Mouse (Mus musculus): ENCODE results near the gene Pir.

Pir gene

GRCm38 (mm10) chrX:164330351-164330750 lies 61.2 kb downstream of the Pir start:
- no peak for ATAC-seq (ENCODE audit: insufficient number of reproducible peaks, low FRiP score, low TSS enrichment)

- ATAC-seq (ENCODE audit: insufficient number of reproducible peaks, low FRiP score, low TSS enrichment), result no peak
These were observed 61.6 kb downstream of the Pir start for GRCm38 (mm10) chrX:164330766-164331165.

- no peak for ATAC-seq (ENCODE audit: insufficient number of reproducible peaks, low FRiP score, low TSS enrichment)
These were observed 69.4 kb downstream of the Pir start for GRCm38 (mm10) chrX:164338591-164338990.

- no peak for ATAC-seq (ENCODE audit: insufficient number of reproducible peaks, low FRiP score, low TSS enrichment)
These were observed 76.3 kb downstream of the Pir start for GRCm38 (mm10) chrX:164345359-164345938.

- no peak for ATAC-seq (ENCODE audit: insufficient number of reproducible peaks, low FRiP score, low TSS enrichment)
These were observed 79.8 kb downstream of the Pir start for GRCm38 (mm10) chrX:164348937-164349336.

- ATAC-seq (ENCODE audit: insufficient number of reproducible peaks, low FRiP score, low TSS enrichment), result no peak
These were observed 96.1 kb downstream of the Pir start for GRCm38 (mm10) chrX:164365153-164365865.

GRCm38 (mm10) chrX:164370576-164370975 lies 101.4 kb downstream of the Pir start:
- no peak for ATAC-seq (ENCODE audit: insufficient number of reproducible peaks, low FRiP score, low TSS enrichment)

GRCm38 (mm10) chrX:164373081-164373480 lies 103.9 kb downstream of the Pir start, which contains the start of gene Vegfd:
Vegfd (plus strand) TSS chrX:164373378.
- ATAC-seq (ENCODE audit: insufficient number of reproducible peaks, low FRiP score, low TSS enrichment), result no peak

- no peak for ATAC-seq (ENCODE audit: insufficient number of reproducible peaks, low FRiP score, low TSS enrichment)
These were observed 105.4 kb downstream of the Pir start for GRCm38 (mm10) chrX:164374586-164374985.

GRCm38 (mm10) chrX:164379721-164380120 lies 110.5 kb downstream of the Pir start:
- ATAC-seq (ENCODE audit: insufficient number of reproducible peaks, low FRiP score, low TSS enrichment), result no peak

GRCm38 (mm10) chrX:164381618-164382408 lies 112.6 kb downstream of the Pir start:
- peak; percentile 87 for ATAC-seq (ENCODE audit: insufficient number of reproducible peaks, low FRiP score, low TSS enrichment)

- ATAC-seq (ENCODE audit: insufficient number of reproducible peaks, low FRiP score, low TSS enrichment), result no peak
These were observed 124.9 kb downstream of the Pir start for GRCm38 (mm10) chrX:164394091-164394490.

GRCm38 (mm10) chrX:164398456-164398855 lies 129.3 kb downstream of the Pir start:
- no peak for ATAC-seq (ENCODE audit: insufficient number of reproducible peaks, low FRiP score, low TSS enrichment)

GRCm38 (mm10) chrX:164405080-164405649 lies 136.0 kb downstream of the Pir start:
- no peak for ATAC-seq (ENCODE audit: insufficient number of reproducible peaks, low FRiP score, low TSS enrichment)

- ATAC-seq (ENCODE audit: insufficient number of reproducible peaks, low FRiP score, low TSS enrichment), result no peak
These were observed 137.2 kb downstream of the Pir start for GRCm38 (mm10) chrX:164406133-164407022.

- ATAC-seq (ENCODE audit: insufficient number of reproducible peaks, low FRiP score, low TSS enrichment), result no peak
These were observed 139.2 kb downstream of the Pir start for GRCm38 (mm10) chrX:164408301-164408927.

- no peak for ATAC-seq (ENCODE audit: insufficient number of reproducible peaks, low FRiP score, low TSS enrichment)
These were observed 141.4 kb downstream of the Pir start for GRCm38 (mm10) chrX:164410562-164410961.

- ATAC-seq (ENCODE audit: insufficient number of reproducible peaks, low FRiP score, low TSS enrichment), result no peak
These were observed 147.6 kb downstream of the Pir start for GRCm38 (mm10) chrX:164416803-164417202.

- ATAC-seq (ENCODE audit: insufficient number of reproducible peaks, low FRiP score, low TSS enrichment), result no peak
These were observed 148.8 kb downstream of the Pir start for GRCm38 (mm10) chrX:164418008-164418407.

All from cerebellum, adult (tissue).